Mouse (Mus musculus): Measurements from ENCODE around the gene Nfatc4. TPM values are rescaled to one million over a fixed set of nuclear protein-coding genes. Genes with fewer than 3 reads are reported as not detected.

Gene Nfatc4
- polyA plus RNA-seq, 1 experiment from 2014 or later = 25.9 TPM

DNA sequence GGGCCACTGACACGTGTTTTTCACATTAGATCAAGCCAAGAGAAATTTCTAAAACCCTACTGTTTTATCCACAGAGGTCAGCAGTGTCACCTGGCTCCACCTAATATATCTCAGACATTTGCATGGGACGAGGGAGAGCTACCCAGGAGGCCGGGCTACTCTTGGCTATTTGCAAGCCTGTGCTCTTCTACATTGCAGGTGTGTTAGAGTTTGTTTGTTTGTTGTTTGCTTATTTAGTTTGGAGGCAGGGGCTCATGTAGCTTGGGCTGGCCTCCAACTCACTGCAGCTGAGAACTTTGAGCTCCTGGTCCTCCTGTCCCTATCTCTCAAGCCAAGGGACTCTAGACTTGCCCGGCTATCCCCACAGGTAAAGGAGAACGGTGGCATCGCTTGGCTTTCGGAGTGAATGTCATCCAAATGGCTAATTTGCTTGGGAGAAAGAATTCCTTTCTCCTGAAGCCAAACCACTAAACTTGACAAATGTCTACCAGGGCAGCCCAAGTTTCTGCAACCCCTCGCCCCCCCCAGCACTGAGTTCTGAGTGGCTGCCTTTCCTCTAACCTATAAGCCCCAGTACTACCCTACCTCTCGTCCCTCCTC lies 40.5 kb upstream of the Nfatc4 start:
- WGBS = 47% methylated on average over 9 of the region's 9 CpGs
- H3K9me3 ChIP-seq (ENCODE audit: control insufficient read depth, low read length) = no peaks in the 10 kb centered on the region
- peaks cover 50% of the 10 kb centered on the region for H3K27me3 ChIP-seq (ENCODE audit: control insufficient read depth, insufficient read depth, low read length)
- H3K4me3 ChIP-seq (ENCODE audit: low read depth, low read length) = no peak overlapping the region
- H3K9ac ChIP-seq (ENCODE audit: low read length) = no peak overlapping the region
- H3K27ac ChIP-seq (ENCODE audit: low read depth, low read length) = no peak overlapping the region
- H3K4me1 ChIP-seq (ENCODE audit: control insufficient read depth, insufficient read depth, low read length) = peaks cover 5% of the 10 kb centered on the region; the same call in 1 of the 2 replicates
- H3K4me2 ChIP-seq (ENCODE audit: low read depth) = peak overlapping the region; percentile 39
- no peaks in the 10 kb centered on the region for H3K36me3 ChIP-seq (ENCODE audit: control insufficient read depth, insufficient read depth, low read length)
- no peak for DNase-seq (ENCODE audit: low spot score)
- no peak for ATAC-seq (ENCODE audit: insufficient read depth, low FRiP score, low TSS enrichment)

DNA sequence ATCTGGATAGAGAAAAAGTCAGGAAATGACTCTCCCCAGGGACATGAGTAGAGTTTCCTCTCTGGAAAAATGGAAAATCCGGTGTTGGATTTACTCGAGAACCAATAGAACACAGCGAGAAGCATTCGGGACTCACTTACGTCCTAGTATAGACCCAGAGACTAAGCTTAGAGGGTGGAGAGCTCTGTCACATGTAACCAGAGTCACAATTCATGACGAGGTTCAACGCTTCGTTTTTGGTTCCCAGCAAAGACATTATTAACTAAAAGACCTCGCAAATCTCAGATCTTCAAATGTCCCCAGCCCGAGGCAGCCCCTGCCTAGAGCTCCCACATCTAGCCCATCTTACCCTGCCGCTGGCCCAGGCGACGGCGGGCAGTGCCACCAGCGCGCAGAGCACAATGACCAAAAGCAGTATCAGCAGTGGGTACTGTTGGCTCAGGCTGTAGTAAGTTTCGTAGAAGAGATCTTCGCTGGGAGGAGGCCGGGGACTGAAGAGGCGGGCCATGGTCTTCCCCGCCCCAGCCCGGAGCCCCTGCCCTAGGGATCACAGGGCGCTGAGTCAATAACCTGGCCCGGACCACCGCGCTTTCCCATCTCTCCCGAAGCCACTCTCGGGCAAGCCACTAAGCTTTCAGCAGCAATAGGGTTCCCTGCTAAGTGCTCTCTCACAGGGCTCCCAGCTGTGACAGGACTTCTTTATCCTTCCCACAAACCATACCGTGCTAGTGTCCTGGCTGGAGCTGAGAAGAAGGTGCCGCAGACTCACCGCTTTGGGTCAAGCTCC lies 39.6 kb upstream of the Nfatc4 start:
- Histone ChIP-seq H3K27ac (ENCODE audit: low read depth, low read length) (no peak overlapping the region), H3K36me3 (ENCODE audit: control insufficient read depth, insufficient read depth, low read length) (no peaks in the 10 kb centered on the region), H3K9ac (ENCODE audit: low read length) (peak overlapping the region; percentile 37), H3K4me1 (ENCODE audit: control insufficient read depth, insufficient read depth, low read length) (peaks cover 5% of the 10 kb centered on the region; the same call in 1 of the 2 replicates), H3K4me3 (ENCODE audit: low read depth, low read length) (peak overlapping the region; percentile 34), H3K9me3 (ENCODE audit: control insufficient read depth, low read length) (no peaks in the 10 kb centered on the region), H3K27me3 (ENCODE audit: control insufficient read depth, insufficient read depth, low read length) (peaks cover 59% of the 10 kb centered on the region), H3K4me2 (ENCODE audit: low read depth) (peak overlapping the region; percentile 39)
- DNase-seq (ENCODE audit: low spot score) (peak; percentile 35), ATAC-seq (ENCODE audit: insufficient read depth, low FRiP score, low TSS enrichment) (no peak)
- WGBS = 1% methylated on average over 31 of the region's 31 CpGs

DNA sequence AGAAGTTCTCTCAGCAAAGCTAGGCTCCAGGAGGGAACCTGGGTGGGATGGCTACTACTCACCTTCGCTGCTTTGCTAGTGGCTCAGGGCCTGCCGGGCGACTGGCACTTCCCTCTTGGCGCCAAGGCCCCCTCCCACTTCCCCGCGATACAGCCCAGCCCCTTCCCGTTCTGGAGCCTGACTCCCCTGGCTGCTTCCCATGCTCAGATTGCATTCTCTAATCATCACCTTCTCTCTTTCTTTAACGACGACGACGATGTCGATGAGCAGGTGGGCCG lies 39.0 kb upstream of the Nfatc4 start, which contains the start of gene Adcy4:
Adcy4 (minus strand) TSS at position 138 of the 278 bp plus-strand sequence.
- H3K4me1 ChIP-seq (ENCODE audit: control insufficient read depth, insufficient read depth, low read length) = peaks cover 5% of the 10 kb centered on the region; the same call in 1 of the 2 replicates
- no peaks in the 10 kb centered on the region for H3K36me3 ChIP-seq (ENCODE audit: control insufficient read depth, insufficient read depth, low read length)
- ATAC-seq (ENCODE audit: insufficient read depth, low FRiP score, low TSS enrichment) (no peak), DNase-seq (ENCODE audit: low spot score) (no peak)
- peak within 1 kb of the TSS; percentile 37 for H3K9ac ChIP-seq (ENCODE audit: low read length)
- peak within 1 kb of the TSS; percentile 39 for H3K4me2 ChIP-seq (ENCODE audit: low read depth)
- H3K9me3 ChIP-seq (ENCODE audit: control insufficient read depth, low read length) = no peaks in the 10 kb centered on the region
- peak within 1 kb of the TSS; percentile 34 for H3K4me3 ChIP-seq (ENCODE audit: low read depth, low read length)
- H3K27me3 ChIP-seq (ENCODE audit: control insufficient read depth, insufficient read depth, low read length) = peaks cover 64% of the 10 kb centered on the region
- no peak within 1 kb of the TSS for H3K27ac ChIP-seq (ENCODE audit: low read depth, low read length)
- WGBS = 4% methylated on average over 13 of the region's 13 CpGs

DNA sequence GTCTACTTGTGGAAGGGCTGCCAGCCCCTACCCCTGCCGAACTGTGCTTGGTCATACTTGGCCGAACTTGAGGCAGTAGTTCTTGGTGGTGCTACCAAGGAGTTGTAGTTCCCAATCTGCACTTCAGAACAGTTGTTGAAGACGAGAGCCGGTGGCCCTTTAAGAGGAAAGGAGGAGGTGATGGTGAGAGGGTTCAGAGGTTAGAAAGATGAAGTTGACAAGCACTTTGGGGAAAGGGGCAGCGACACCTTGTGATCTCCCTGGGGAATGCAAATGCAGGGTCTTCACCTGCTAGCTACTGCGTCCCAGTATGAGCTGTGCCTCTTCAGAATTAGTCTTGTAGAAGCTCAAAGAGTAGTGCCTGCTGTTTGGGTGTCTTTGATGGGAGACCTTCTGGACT lies 37.7 kb upstream of the Nfatc4 start:
- DNase-seq (ENCODE audit: low spot score) (no peak), ATAC-seq (ENCODE audit: insufficient read depth, low FRiP score, low TSS enrichment) (no peak)
- H3K27me3 ChIP-seq (ENCODE audit: control insufficient read depth, insufficient read depth, low read length) = peaks cover 70% of the 10 kb centered on the region
- no peaks in the 10 kb centered on the region for H3K36me3 ChIP-seq (ENCODE audit: control insufficient read depth, insufficient read depth, low read length)
- H3K9ac ChIP-seq (ENCODE audit: low read length) = no peak overlapping the region
- WGBS = 31% methylated on average over 6 of the region's 6 CpGs
- H3K4me2 ChIP-seq (ENCODE audit: low read depth) = no peak overlapping the region
- H3K4me1 ChIP-seq (ENCODE audit: control insufficient read depth, insufficient read depth, low read length) = peaks cover 5% of the 10 kb centered on the region; the same call in 1 of the 2 replicates
- no peaks in the 10 kb centered on the region for H3K9me3 ChIP-seq (ENCODE audit: control insufficient read depth, low read length)
- no peak overlapping the region for H3K27ac ChIP-seq (ENCODE audit: low read depth, low read length)
- no peak overlapping the region for H3K4me3 ChIP-seq (ENCODE audit: low read depth, low read length)

DNA sequence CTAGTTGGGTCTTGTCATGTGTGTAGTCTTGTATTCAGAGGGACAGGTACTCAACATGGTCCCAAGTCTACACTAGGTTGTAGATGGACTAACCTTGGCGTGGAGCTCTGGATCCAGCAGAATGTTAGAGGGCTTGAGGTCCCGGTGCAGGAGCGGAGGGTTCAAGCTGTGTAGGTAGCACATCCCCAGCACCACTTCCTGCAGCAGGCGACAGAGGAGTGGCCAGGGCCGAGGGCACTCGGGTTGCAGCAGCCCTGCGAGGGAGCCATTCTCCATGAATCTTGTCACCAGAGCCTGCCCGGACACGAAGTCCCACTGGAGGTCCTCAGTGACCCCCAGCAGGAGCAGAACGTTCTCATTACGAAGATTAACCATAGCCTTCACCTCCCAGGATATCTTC lies 35.2 kb upstream of the Nfatc4 start:
- 37% methylated on average over 11 of the region's 11 CpGs for WGBS
- Histone ChIP-seq H3K4me2 (ENCODE audit: low read depth) (peak overlapping the region; percentile 52; the same call in 1 of the 2 replicates), H3K36me3 (ENCODE audit: control insufficient read depth, insufficient read depth, low read length) (no peaks in the 10 kb centered on the region), H3K4me3 (ENCODE audit: low read depth, low read length) (no peak overlapping the region; the same call in 1 of the 2 replicates), H3K27me3 (ENCODE audit: control insufficient read depth, insufficient read depth, low read length) (peaks cover 58% of the 10 kb centered on the region), H3K9me3 (ENCODE audit: control insufficient read depth, low read length) (no peaks in the 10 kb centered on the region), H3K9ac (ENCODE audit: low read length) (no peak overlapping the region), H3K4me1 (ENCODE audit: control insufficient read depth, insufficient read depth, low read length) (no peaks in the 10 kb centered on the region; the same call in 1 of the 2 replicates), H3K27ac (ENCODE audit: low read depth, low read length) (no peak overlapping the region)
- DNase-seq (ENCODE audit: low spot score) (no peak), ATAC-seq (ENCODE audit: insufficient read depth, low FRiP score, low TSS enrichment) (no peak)

DNA sequence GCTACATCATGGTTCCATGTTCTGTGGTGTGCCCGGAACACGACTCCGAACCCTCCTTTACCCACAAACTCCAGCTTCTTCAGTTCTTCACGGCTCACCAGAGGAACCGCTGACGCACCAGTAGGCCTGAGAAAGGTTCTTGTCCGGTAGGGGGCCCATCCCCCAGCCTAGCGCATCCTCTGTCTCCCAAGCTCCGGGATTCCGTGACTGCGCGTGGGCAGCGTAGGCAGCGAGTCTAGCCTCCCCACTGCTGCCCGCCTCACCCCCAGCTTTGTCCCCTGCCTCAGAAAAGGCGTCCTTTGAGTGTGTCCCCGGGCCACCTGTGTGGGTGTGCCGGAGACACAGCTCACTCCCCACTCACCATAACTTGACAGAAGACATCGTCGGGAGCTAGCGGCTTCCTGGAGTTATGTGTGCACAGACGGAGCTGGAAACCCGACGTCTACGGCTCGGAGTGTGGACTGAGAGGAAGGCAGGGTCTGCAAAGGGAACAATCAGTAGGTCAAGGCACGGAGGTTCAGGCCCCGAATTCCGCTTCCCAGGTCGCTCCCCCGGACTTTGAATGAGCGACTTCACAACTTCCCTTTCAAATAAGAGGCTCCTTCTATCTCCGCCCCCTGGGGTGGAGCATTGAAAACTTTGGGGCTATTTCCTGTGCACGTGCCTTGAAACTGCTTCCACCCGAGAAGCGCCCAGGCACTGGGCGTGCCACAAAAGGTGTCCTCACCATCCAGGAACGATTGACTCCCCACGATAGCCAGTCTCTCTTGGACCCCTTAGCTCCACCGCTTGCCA lies 34.5 kb upstream of the Nfatc4 start, which contains the start of gene Ripk3:
Ripk3 (minus strand) TSS at position 610 of the 795 bp plus-strand sequence.
- H3K4me1 ChIP-seq (ENCODE audit: control insufficient read depth, insufficient read depth, low read length) = no peaks in the 10 kb centered on the region; the same call in 1 of the 2 replicates
- H3K36me3 ChIP-seq (ENCODE audit: control insufficient read depth, insufficient read depth, low read length) = no peaks in the 10 kb centered on the region
- DNase-seq (ENCODE audit: low spot score) = peak; percentile 32
- peak within 1 kb of the TSS; percentile 32; the same call in 1 of the 2 replicates for H3K9ac ChIP-seq (ENCODE audit: low read length)
- no peaks in the 10 kb centered on the region for H3K9me3 ChIP-seq (ENCODE audit: control insufficient read depth, low read length)
- peak within 1 kb of the TSS; percentile 52 for H3K4me2 ChIP-seq (ENCODE audit: low read depth)
- peaks cover 51% of the 10 kb centered on the region for H3K27me3 ChIP-seq (ENCODE audit: control insufficient read depth, insufficient read depth, low read length)
- WGBS = 4% methylated on average over 40 of the region's 40 CpGs
- no peak for ATAC-seq (ENCODE audit: insufficient read depth, low FRiP score, low TSS enrichment)
- H3K27ac ChIP-seq (ENCODE audit: low read depth, low read length) = no peak within 1 kb of the TSS
- H3K4me3 ChIP-seq (ENCODE audit: low read depth, low read length) = peak within 1 kb of the TSS; percentile 29

DNA sequence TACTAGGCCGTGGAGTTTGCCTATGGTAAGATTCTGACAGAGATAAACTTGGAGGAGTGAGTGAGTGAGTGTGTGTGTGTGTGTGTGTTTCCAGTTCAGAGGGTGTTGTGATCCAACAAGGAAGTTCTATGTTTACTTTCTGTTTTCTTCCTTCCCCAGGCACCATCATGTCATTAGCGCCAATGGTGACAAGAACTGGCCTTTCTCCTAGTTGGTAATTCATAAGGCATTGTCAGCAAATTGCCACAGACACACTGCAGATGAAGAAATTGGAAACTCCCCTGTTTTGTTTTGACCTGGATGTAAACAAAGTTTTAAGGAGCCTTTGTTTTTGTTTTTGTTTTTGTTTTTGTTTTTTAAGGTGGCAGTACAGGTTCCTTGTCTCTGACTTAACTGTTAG lies 29.5 kb upstream of the Nfatc4 start:
- Histone ChIP-seq H3K4me1 (ENCODE audit: control insufficient read depth, insufficient read depth, low read length) (no peaks in the 10 kb centered on the region; the same call in 1 of the 2 replicates), H3K9ac (ENCODE audit: low read length) (no peak overlapping the region), H3K9me3 (ENCODE audit: control insufficient read depth, low read length) (no peaks in the 10 kb centered on the region), H3K36me3 (ENCODE audit: control insufficient read depth, insufficient read depth, low read length) (no peaks in the 10 kb centered on the region), H3K27ac (ENCODE audit: low read depth, low read length) (no peak overlapping the region), H3K4me3 (ENCODE audit: low read depth, low read length) (no peak overlapping the region), H3K4me2 (ENCODE audit: low read depth) (no peak overlapping the region), H3K27me3 (ENCODE audit: control insufficient read depth, insufficient read depth, low read length) (peaks cover 13% of the 10 kb centered on the region)
- WGBS = 71% methylated on average over 2 of the region's 2 CpGs
- ATAC-seq (ENCODE audit: insufficient read depth, low FRiP score, low TSS enrichment) = no peak
- DNase-seq (ENCODE audit: low spot score) = no peak

DNA sequence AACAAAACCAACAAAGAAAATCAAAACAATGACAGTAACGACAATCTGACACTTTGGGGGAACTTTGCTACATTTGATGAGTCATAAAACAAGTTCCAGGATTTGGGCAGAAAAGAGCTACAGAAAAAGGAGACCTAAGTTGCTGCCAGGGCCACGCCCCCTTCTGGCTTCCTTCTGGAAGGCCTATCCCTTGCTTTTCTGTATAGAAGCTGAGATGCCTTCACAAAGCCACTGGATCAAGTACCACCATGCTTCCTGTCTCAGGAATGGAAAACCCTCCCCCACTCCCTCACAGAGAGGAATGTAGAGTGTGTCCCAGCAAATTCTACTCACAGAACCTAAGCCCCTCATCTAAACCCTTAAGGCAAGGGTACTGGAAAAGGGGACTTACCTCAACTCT lies 29.0 kb upstream of the Nfatc4 start:
- Histone ChIP-seq H3K27me3 (ENCODE audit: control insufficient read depth, insufficient read depth, low read length) (peaks cover 8% of the 10 kb centered on the region), H3K9ac (ENCODE audit: low read length) (no peak overlapping the region), H3K4me1 (ENCODE audit: control insufficient read depth, insufficient read depth, low read length) (no peaks in the 10 kb centered on the region), H3K4me3 (ENCODE audit: low read depth, low read length) (no peak overlapping the region), H3K4me2 (ENCODE audit: low read depth) (no peak overlapping the region), H3K27ac (ENCODE audit: low read depth, low read length) (no peak overlapping the region), H3K36me3 (ENCODE audit: control insufficient read depth, insufficient read depth, low read length) (no peaks in the 10 kb centered on the region), H3K9me3 (ENCODE audit: control insufficient read depth, low read length) (no peaks in the 10 kb centered on the region)
- DNase-seq (ENCODE audit: low spot score) (no peak), ATAC-seq (ENCODE audit: insufficient read depth, low FRiP score, low TSS enrichment) (no peak)
- WGBS = 74% methylated on average over 2 of the region's 2 CpGs
